Mouse (Mus musculus) T-helper 1 cell (primary cell): ENCODE measurements around the gene Gnat1.

Experiments
- in situ Hi-C: fragments of 300-600 bp; cut with MboI, MseI; formaldehyde crosslinking; loops from one replicate; pipeline ENCODE4 v1.15.1; 2025; ENCODE audit warnings: high pct_unique_total_duplicates

The Gnat1 gene

DNA sequence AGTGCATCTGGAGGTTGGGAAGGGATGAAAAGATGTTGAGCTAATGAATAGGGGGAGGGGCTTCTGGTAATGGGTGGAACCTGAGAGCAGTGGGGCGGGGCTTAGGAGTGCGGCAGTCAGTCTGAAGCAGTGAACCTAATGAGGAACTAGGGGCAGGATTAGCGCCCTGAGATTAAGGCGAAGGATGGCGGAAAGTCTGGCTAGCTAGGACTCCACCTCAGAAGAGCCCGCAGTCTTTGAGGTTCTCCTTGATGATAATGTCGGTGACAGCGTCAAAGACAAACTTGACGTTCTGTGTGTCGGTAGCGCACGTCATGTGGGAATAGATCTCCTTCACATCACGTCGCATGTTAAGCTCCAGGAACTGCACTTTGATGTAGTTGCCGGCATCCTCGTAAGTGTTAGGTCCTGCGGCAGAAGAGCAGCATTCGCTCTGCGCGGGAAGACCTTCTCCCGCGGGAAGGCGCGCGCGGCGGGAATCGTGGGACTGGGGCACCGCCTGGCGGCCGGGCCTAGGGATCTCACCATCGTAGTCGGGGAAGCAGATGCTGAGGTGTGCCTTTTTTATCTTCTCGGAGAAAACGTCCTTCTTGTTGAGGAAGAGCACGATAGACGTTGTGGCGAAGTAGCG lies 3.7 kb downstream of the Gnat1 start:
- in situ Hi-C loops: no loop called here

DNA sequence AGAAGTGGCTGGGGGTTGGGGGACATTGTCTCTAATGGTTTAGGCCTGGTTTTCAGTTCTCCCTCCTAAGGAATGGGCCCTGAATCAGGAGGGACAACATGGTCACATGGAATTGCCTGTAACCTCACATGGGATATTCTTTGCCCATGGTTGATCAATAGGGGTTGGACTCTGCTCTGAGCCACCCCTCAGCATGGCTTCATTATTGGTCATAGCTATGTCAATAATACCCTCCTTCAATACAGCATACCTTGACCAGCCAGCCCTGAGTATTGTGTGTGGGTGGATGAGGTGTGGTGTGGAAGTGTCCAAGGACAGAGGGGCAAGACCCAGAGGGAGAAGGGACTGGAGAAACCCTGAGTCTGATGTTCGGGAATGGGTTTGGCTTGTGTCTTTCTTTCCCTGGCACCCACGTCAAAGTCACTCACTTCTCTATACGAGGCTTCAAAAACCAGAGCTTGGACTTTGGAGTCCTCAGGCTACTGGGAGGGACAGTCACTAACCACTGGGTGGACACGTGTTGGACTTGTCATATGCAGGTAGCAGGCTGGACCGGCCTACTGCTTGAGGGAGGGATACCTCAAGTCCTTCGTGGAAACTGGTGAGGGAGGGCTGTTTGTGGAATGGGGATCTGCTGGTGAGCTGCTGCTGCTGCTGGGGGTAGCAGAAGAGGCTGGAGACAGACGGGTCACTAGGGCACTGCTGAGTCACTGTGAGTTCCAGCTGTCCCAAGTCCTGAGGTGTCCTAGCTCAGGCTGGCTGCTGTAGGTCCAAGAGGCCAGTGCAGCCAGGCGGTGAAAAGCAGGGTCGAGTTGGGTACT lies 4.7 kb downstream of the Gnat1 start:
- in situ Hi-C loops: no loop called here

DNA sequence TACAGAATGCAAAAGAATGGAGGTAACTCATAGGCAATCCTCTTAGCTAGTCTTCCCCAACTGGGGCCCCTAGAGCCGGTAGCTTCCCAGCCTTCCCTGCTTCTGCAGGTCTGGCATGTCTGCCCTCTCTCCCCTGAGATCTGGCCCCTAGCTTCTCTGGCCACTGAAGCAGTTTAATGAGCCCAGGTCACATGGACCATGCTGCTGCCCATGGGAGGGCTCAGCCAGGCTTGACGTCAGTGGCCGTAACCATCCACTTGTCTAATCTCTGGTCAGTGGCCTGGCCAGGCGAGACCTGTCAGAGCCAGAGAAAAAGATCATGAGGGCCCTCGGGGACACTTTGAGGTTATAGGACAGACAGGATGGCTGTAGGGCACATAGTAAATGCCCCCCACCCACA lies 9.3 kb downstream of the Gnat1 start:
- in situ Hi-C loops: no loop called here

DNA sequence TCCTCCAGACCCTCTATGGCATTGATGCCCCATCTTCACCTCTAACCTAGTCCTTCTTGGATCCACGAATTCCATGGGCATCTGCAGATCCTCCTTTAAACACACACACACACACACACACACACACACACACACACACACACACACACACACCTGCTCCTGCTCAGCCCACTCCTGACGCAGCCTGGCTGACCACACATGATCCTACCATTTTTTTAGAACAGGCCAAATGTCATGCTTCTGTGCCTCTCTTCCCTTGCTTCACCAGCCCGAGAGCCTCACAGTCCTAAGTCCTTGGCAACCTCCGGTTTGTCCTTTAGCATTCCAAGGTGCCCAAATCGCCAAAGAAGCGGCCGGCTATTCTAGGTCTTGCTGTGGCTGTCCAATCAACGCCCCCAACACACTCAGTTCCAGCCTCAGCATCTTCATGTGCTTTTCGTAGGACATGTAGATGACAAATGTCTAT lies 10.0 kb downstream of the Gnat1 start, which contains the start of gene Slc38a3:
Gene Slc38a3, minus strand, starts transcription at position 51 of the 466 bp plus-strand sequence.
- in situ Hi-C loops: no loop called here

DNA sequence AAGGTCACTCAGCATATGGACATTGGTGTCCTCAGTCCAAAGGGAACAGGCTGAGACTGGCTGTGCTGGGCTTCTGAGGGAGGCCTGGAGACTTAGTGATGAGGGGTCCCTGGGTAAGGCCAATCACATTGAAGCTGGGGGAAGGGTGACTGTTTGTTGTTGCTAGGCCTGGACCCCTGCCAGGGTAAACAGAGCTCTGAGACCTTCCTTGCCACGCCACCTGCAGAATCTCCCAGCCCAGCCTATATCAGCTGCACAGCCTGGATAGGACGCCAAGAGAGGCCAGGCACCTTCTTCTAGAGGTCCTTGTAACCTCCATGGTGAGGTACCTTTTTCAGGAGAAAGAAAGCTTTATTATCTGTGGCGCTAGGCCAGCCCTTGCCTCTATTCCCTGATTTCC lies 10.6 kb downstream of the Gnat1 start:
- in situ Hi-C loops: no loop called here

DNA sequence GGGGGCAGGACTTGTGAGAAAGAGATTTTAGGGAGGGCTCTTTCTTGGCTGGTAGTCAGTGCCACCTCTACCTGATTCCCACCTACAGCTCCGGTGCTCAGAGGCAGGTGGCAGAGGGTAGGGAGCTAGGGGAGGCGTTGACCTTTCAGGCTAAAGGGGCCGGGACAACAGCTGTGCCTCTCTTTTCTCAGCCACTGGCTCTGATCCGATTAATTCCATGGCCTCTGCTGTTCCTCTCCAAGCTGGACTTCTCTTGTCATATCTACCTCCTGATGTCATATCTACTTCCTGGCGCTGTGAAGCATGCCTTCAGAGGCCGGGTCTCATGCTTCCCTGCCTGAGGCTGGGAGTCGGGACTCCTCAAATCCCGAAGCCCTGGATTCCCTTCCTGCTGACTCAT lies 11.5 kb downstream of the Gnat1 start:
- in situ Hi-C loops: no loop called here

DNA sequence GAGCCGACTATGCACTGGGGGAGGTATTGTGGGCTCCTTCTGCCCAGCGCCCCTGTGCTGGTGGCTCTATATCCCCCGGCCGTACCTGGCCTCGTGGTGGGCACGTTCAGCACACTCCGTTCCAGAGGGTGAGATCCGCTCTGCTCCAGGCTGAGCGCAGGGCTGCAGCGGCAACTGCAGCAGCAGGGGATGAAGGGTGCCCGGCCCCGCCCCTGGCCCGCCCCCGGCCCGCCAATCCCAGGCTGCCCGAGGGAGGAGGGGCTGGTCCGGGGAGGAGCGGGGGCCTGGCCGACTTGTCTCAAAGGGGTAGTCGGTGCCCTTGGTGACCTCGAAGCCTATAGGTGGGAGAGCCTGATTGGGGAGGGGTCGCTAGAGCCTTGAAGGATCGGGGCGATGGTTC lies 12.3 kb downstream of the Gnat1 start:
- in situ Hi-C loops: no loop called here

DNA sequence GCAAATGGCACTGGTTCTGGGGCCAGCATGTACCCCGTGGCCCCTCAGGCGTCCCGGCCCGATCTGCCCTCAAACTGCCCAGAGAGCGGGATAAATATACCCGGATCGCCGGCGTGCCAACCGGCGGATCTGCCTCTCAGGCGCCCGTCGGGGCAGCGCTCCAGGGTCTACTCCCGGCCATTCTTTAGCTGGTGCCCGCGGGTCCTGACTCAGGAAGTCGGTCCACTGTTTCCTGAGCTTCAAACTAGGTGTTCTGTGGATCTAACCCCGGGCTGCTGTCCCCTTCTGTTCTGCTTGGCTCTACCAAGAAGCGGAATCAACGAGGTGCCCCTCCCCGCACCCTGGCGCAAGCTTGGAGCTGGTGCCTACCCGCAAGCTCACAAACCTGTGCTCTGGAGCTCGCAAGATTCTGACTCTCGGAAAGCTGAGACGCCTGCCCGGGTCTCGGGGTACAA lies 12.7 kb downstream of the Gnat1 start:
- in situ Hi-C loops: no loop called here

DNA sequence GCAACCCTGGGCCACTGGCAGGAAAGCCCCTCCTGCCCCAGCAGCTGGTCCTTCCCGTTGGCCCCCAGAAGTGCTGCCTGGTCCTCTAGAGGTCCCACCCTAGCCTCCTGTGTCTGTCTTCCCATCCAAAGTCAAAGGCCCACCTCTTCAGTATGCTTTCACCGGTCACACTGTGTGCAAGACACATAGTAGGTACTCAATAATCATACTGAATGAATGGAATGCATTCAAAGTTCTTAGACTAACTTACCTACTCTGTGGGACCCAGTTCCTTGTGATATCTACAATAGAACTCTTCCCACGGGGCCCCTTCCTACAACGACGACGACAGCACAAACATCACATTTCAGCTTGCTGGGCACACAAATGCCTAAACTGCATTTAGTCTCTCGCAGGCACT lies 14.2 kb downstream of the Gnat1 start:
- in situ Hi-C loops: no loop called here

DNA sequence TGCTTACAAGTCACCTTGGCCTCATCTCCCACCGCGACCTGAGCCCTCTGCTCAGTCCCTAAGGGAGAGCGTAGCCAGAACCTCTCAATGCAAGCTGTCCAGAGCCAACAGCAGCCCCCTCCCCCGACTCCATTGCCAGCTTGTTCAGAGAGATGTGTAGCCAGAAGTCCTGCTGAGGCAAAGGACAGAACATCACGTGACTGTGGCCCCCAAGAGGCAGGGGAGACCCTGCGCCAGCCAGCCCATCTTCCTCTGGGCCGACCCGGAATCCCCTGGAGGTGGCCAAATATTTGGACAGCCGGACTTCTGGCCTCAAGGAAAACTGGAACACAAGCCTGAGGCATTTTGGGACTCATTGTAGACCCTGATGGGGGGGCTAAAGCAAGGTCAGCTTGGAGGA lies 16.0 kb downstream of the Gnat1 start:
- in situ Hi-C loops: no loop called here

DNA sequence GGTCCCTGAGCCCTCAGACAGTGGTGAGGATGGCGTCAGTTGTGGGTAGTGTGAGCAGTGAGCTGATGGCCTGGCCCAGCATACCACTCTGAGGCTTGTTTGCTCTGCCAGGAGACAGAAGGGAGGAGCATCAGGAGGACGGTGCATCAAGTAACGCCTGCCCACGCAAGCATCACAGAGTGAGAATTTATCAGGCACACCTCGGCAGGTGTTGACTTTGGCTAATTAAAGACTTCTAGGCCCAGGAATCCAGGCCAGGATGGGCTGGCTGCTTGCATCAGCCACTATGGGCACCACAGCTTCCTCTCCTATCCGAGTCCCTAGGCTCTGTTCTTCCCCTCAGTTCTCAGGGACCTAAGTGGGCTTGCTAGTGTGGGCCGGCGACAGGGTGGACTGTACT lies 17.2 kb downstream of the Gnat1 start:
- in situ Hi-C loops: no loop called here

DNA sequence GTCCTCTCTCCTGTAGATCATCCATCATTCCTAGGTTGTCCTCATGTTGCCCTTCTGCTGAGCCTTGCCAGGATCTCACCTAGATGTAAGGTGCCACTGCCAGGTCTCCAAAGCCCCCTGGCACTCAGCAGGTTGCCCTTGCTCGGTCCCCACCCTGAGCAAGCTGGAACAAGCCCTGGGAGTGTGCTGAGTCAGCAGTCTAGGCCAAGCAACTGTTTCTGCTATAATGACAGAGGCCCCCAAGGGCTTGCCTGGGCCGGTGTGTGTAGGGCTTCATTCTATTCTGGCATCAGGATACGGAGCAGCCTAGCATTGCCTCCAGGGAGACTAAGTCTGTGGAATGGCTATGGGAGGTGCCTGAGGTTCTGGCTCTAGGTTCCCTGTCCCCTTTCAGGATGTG lies 18.7 kb downstream of the Gnat1 start:
- in situ Hi-C loops: no loop called here

DNA sequence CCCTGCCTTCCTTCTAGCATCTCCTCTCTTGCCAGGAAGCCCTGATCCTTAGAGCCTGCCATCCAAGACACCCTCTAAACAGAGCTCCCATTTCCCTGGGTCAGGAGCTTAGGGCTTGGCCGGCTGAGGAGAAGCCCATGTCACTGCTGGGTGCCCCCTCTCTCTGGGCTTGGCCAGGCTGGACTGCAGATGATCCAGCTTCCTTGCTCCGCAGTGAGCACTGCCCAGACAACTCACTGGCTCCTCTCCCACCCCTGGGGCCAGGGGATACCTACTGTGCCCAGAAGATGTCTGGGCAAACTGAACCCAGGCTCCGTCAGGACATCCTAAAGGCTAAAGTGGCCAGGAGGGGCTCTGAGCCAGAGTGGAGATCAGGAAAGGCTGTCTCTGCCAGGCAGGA lies 19.6 kb downstream of the Gnat1 start:
- in situ Hi-C loops: no loop called here

DNA sequence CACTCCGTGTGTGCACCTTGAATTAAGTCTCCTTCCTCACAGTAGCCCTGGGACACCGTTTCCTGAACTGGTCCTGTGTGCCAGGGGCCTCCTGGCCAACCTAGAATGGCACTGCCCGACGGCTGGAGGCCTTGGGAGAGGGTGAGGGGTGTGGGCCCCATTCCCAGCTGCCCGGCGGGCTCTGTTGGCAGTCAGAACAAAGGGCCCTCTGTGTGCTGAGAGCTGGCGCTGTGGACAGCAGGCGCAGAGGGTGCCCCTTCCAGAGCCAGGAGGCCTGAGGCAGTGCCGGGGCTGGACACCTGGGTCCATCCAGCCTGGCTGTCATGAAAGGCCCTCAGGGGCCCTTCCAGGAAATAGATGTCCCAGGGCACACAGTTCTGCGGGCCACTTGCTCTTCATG lies 20.0 kb downstream of the Gnat1 start:
- in situ Hi-C loops: no loop called here

DNA sequence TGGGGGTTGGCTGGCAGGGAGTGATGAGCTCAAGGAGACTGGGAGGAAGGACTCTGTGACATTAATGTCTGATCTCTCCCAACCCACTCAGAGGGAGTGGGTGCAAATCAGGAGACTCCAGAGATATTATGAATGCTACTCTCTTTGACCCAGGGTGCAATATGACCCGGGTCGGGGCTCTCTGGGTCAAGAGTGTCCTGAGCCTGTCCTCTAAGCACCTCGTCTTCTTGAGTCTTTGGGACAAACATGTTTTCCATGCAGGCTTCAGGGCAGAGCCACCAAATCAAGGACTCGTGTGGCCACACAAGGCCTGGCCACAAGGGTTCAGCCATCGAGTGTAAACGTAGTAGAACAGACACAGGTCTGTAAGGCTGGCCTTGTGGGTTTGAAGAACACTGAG lies 21.4 kb downstream of the Gnat1 start:
- in situ Hi-C loops: no loop called here

DNA sequence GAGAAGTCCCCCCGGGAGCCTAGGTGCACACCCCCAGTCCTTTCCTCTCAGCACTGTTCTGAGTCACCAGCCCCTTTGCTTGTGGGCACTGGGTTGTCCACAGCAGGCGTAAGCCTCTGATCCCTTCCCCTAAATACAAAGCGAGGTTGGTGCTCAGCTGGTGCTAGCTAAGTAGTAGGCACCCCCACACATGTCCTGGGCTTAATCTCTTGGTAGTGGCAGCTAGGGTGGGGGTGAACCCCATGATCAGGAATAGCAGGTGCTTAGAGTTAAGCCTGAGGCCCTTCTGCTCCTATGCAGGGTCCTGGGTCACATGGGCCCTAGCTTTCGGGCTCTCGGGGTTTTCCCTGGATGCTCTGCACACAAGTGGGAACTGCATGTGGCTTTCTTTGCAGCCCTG lies 22.4 kb downstream of the Gnat1 start:
- in situ Hi-C loops: no loop called here

DNA sequence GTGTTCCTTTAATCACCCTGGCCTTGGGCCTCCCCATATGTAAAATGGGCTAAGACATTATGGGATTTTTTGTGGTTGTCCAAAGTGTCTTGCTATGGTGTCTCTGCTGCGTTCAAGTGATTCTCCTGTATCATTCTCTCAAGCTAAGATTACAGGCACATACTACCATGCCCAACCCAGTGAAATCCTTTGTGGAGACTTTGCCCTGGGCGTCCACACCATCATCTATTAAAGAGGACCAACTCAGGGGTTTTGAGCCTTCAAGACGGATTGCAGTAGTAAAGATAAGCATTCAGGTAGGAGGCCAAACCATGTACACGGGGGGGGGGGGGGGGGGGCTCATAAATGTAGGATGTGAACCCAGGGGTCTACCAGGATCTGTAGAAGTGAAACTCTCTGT lies 24.9 kb downstream of the Gnat1 start:
- in situ Hi-C loops: no loop called here

DNA sequence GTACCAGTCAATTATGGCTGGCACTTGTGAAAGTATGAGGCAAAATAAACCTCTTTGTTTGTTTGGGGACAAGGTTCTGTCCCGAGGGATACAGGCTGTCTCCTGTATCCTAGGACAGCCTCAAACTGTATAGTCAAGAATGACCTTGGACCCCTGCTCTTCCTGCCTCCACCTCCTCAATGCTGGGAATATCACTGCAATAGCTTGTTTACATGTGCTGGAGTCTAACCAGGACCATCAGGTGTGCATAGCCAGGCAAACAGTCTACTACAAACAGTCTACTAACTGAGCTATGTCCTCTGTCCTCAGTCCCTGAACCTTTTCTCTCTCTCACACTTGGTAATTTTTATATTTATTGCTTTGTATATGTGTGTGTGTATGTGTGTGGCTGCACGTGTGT lies 26.0 kb downstream of the Gnat1 start:
- in situ Hi-C loops: no loop called here

DNA sequence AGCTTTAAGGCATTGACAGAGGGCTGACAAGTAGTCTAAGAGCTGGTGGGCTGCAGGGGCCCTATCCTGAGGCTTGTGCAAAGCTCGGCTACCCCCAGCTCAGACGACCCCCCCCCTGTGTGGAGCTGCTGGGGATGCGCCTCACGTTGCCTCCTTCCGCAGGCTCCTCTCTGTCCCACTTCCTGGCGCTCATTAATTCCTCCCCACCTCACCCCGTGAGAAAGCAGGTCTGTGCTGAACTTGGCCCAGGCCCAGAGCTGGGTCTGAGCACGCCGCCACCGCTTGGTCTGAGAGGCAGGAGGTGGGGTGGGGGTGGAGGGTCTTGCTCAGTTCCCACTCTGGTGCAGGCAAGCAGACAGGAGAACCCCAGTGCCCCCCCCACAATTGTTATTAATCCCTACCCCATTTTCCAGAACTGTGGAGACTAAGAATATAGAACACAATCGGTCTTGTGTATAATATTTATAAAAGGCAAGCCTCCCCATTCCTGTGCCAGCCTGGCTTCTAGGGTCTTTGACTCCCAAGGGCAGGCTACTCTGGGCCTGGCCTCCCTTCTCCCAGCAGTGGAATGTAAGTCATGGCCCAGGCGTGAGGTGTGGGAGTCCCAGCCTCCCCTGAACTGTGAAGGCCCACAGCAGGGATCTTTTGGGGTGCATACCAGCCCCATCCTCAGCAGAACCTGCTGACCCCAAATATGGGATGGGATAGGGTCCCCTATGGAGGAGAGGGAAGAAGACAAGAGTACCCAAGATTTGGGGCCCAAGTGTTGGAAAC lies 28.6 kb downstream of the Gnat1 start:
- in situ Hi-C loops: no loop called here

DNA sequence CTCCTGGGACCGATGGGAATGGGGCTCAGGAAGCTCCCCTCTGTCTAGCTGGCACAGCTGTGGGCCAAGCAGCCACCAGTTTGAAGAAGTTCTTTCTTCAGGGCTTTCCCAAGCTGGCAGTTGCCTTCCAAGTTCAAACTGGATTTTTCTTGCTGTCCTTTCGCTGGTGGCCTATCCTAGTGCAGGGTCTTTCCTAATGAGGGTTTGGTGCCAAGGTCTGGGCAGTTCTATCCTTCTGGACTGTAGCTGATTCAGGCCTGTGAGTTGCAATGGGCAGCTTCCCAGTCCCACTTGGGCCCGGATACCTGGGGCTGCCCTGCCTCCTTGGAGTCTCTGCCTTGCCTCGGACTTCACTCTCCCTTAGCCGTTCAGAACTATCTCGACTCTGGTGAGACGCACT lies 29.3 kb downstream of the Gnat1 start:
- in situ Hi-C loops: no loop called here

DNA sequence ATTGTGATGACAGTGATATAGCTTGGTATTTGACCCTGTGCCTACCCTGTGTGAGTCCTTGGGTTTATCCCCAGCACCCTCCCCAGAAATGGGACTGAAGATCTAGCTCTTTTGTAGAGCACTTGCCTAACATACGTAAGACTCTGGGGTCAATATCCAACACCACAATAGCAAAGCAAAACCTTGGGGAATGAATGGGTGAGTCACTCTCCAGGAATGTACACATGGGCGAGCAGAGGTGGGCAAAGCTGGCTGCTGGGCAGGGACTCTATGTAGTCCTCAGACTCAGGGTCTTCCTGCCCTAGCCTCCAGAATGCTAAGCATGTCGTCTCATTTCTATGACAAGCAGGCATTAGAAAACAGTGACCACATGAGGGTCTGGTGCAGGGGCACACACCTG lies 30.7 kb downstream of the Gnat1 start:
- in situ Hi-C loops: loop anchor here (10.0 kb wide), 1 partner anchor 964 kb away; the partner anchor contains the start of gene Tex264

DNA sequence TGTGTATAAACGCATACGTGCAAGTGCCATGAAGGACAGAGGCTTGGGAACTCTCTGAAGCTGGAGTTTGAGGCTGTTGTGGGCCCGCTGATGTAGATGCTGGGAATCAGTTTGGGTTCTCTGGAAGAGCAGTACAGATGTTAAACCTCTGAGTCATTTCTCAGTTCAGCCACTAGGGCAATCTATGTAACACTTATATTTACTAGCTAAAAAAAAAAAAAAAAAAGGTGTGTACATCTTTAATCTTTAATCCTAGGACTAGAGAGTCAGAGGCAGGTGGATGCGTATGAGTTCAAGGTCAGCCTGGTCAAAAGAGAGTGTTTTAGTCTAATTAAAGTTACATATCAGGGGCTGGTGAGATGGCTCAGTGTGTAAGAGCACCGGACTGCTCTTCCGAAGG lies 32.5 kb downstream of the Gnat1 start:
- in situ Hi-C loops: loop anchor here (10.0 kb wide), 1 partner anchor 962 kb away; the partner anchor contains the start of gene Tex264
